Mouse (Mus musculus) retina, postnatal 7 days (tissue): ENCODE measurements around the gene Olfr74.
"Not testable (repeated sequence)": the region's sequence is repeated elsewhere in the genome, so short reads cannot be mapped to it uniquely, and the experiment has no call there.

Experiments
- DNase-seq: peaks from one replicate; pipeline ENCODE4 v3.0.0-alpha.2; 2012; ENCODE audit warnings: low read depth, low spot score

Olfr74 gene

GRCm38 (mm10) chr2:87974563-87974962 lies at the start of gene Olfr74:
Gene Olfr74 (minus strand): TSS chr2:87974663.
- no peak for DNase-seq

GRCm38 (mm10) chr2:88022474-88022873 lies 48.0 kb upstream of the Olfr74 start, which contains the start of gene Olfr1161:
Gene Olfr1161 (plus strand): TSS chr2:88022774.
- not testable (repeated sequence) for DNase-seq

DNA sequence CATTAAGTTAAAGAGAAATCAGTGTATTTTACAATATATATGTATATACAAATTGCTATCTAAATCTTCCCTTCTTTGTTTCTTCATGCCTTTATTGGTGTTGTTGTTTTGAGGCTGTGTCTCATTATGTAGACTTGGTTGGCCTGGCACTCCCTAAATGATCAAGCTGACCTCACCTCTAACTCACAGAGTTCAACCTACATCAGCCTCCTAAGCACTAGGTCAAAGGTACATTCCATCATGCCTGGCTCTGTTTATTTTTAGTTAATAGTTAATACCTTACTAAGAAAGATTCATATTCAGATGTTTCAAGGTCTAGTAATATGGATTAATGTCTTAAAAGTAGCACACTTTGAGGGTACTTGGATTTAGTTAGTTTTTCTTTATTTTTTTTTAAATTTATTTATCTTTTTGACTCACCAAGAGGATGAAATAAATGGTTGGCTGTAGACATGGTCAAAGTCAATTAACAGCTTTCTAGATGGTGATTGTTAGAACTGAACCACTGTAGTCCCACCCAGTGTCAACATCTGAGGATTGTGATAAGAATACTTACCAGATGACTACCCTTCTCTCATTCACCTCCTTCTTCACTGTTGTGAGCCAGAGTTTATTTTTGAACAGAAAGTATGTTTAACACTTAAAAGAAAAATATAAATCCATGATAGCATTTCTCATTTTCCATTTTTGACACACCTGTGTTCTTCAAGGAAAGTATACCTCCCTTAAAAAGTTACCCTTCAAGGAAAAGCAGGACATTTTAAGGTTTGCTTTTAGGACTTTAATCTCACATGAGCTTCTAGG lies 33.3 kb upstream of the Olfr74 start, which contains the start of gene Olfr1160:
TSS of gene Olfr1160 (minus strand) at position 754 of the 804 bp plus-strand sequence.
- DNase-seq, result no peak

- no peak for DNase-seq
Observed at GRCm38 (mm10) chr2:87989813-87990212, 15.3 kb upstream of the Olfr74 start, which contains the start of gene Olfr1158. Gene Olfr1158 (plus strand): TSS chr2:87990113.

DNA sequence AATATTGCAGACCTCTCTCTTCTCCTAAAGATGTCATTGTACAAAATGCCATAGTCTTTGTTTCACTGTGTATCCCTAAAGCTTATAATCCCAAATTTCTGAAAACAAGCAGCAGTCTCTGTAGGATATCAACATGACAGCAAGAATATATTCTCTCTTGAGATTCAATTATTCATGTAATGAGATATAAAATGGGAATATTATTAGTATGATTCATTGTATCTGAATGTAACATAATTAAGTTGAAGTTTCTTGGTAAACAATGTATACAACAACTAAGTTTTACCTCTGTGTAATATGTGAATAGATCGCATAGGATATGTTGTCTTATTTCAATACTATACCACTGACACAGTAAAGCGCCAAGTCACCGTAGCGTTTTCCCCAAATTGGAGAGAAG lies 6.3 kb downstream of the Olfr74 start, which contains the start of gene Olfr1157:
TSS of gene Olfr1157 (minus strand) at position 101 of the 400 bp plus-strand sequence.
- DNase-seq, result no peak

- DNase-seq, result no peak
Observed at GRCm38 (mm10) chr2:87953000-87953399, 21.5 kb downstream of the Olfr74 start, which contains the start of gene Olfr1156. Gene Olfr1156 (minus strand): TSS chr2:87953100.

- no peak for DNase-seq
Observed at GRCm38 (mm10) chr2:87945037-87945436, 29.4 kb downstream of the Olfr74 start, which contains the start of gene Olfr1155. Gene Olfr1155 (minus strand): TSS chr2:87945137.
